In the genomic region with DNA sequence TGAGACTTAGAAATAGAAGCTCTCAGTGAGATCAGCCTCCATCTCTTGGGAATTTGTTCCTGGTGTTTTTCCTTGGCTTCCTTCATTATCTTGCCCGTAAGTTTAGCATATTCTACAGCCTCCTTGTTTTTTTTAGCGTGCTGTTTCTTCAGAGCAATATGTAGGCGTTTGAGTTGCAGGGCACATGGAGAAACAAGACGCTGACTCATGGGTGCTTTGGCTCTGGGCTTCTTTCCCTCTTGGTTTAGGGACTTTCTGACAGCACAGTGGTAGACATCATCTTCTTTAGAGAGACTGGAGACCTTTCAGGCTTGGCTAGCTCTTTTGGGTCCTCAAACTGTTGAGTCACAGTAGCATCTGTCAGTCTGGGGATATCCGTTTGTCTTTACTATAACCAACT, we compare ENCODE assay signal across 16 mouse cellular contexts. TPM values are rescaled to one million over a fixed set of nuclear protein-coding genes. Genes with fewer than 3 reads are reported as not detected.
DNase-seq lines count a peak whose midpoint lies in the region.
"Had no signal": no experiment of that assay in that cellular context is flagged by ENCODE, and none has a peak within 500 bp of the region (broad histone marks: within the 10 kb centered on the region; RNA-seq: fewer than 3 reads in every experiment).

No protein-coding gene starts in this region.

- DNase-seq in layer of hippocampus, adult 11-12 months (ENCODE audit: low spot score), result peak; percentile 13
- no peak for DNase-seq in layer of hippocampus, postnatal 10 days (ENCODE audit: low spot score in 2 of 2)
- peak; percentile 32 to 40 for DNase-seq in right cerebral cortex, adult 2 months (ENCODE audit: low spot score in 2 of 2)
- no peak for DNase-seq in right cerebral cortex, postnatal 4 days
- peak; percentile 24 to 78 for DNase-seq in left cerebral cortex, postnatal 25 days (ENCODE audit: low spot score in 2 of 2)
- DNase-seq in telencephalon, adult 2 months (ENCODE audit: low read depth, low spot score), result peak; percentile 76
- no peak for DNase-seq in heart, postnatal 4 days
- DNase-seq in kidney, postnatal 25 days, result no peak
- DNase-seq: adrenal gland, postnatal 10 days; cerebellum, adult 9-10 months; heart, postnatal 36 days; kidney, adult 2 months; lung, adult 18-20 months; lung, postnatal 10 days; thymus, adult 2 months; thymus, postnatal 4 days had no signal

- intact Hi-C loops in left cerebral cortex, postnatal 25 days (cut with DNase I), result no loop called here

RNA-seq across cellular contexts. Expression of gene Acpp, which starts 6.6 kb away (rescaled TPM):
- total RNA-seq in layer of hippocampus, postnatal 10 days (2021), result under 1 TPM; 0.54 to 0.59 TPM
- under 1 TPM; 0.14 to 0.16 TPM for total RNA-seq in left cerebral cortex, postnatal 25 days (2021)
- total RNA-seq in heart, postnatal 4 days (2021), result under 1 TPM; 0.14 to 0.43 TPM

Comparison
In these comparisons a context has a peak if more than half of its experiments do, and no peak if none do; other contexts are left out.
1. DNase-seq: peak in layer of hippocampus, adult 11-12 months (single experiment), right cerebral cortex, adult 2 months (2 of 2), left cerebral cortex, postnatal 25 days (2 of 2) and telencephalon, adult 2 months (single experiment); none in layer of hippocampus, postnatal 10 days (0 of 2), right cerebral cortex, postnatal 4 days (single experiment), heart, postnatal 4 days (single experiment) and kidney, postnatal 25 days (0 of 2).